Comparison of ENCODE assay signal across 18 mouse cellular contexts in the genomic region with DNA sequence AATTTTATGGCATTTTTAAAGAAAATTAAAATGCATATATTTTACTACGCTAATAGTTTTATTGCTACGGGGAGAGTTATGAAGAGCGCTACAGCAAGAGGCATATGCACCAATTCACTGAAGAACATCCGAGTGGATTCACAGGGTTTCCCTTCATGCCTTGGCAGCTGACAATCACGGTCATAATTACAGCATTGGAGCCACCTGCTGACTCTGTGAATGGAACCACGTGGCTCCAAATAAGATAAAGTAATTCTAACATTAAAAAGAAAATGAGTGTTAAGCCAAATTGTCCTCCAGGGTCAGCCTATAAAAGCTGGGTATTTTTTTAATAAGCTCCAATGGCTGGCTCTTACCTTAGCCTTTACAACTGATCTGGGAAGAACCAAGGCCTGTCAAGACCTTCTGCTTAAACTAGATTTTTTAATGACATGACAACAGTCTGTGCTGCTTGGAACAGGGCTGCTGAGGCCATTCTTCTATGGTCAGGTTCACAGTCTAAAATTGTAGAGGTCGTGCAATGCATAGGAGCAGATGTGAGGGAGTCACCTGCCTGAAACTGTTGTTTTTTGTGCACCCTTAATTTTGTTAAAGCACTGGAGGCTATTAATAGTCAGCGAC.
A peak's percentile ranks its signal among the peaks of the same experiment; 100 is the strongest.
DNase-seq lines count a peak whose midpoint lies in the region; ATAC-seq lines count a peak whose summit lies in the region.
"Had no signal": no experiment of that assay in that cellular context is flagged by ENCODE, and none has a peak within 500 bp of the region (broad histone marks: within the 10 kb centered on the region; RNA-seq: fewer than 3 reads in every experiment).

No protein-coding gene starts in this region.

- H3K36me3 ChIP-seq in hindbrain, embryonic 11.5 days (ENCODE audit: control insufficient read depth, insufficient read depth, low read length): no peaks in the 10 kb centered on the region
- no peaks in the 10 kb centered on the region for H3K36me3 ChIP-seq in hindbrain, embryonic 12.5 days
- no peaks in the 10 kb centered on the region for H3K36me3 ChIP-seq in forebrain, embryonic 14.5 days (ENCODE audit: control insufficient read depth, insufficient read depth, low read length)
- H3K36me3 ChIP-seq in limb, embryonic 13.5 days: no peaks in the 10 kb centered on the region
- no peaks in the 10 kb centered on the region for H3K36me3 ChIP-seq in neural tube, embryonic 15.5 days
- H3K36me3 ChIP-seq: limb, embryonic 15.5 days had no signal

- no peaks in the 10 kb centered on the region for H3K27me3 ChIP-seq in hindbrain, embryonic 11.5 days (ENCODE audit: control insufficient read depth, insufficient read depth, low read length)
- no peaks in the 10 kb centered on the region for H3K27me3 ChIP-seq in hindbrain, embryonic 12.5 days
- no peaks in the 10 kb centered on the region for H3K27me3 ChIP-seq in forebrain, embryonic 14.5 days (replicated peaks; ENCODE audit: control insufficient read depth, insufficient read depth, low read length)
- no peaks in the 10 kb centered on the region for H3K27me3 ChIP-seq in limb, embryonic 13.5 days
- H3K27me3 ChIP-seq in neural tube, embryonic 15.5 days (replicated peaks): no peaks in the 10 kb centered on the region
- H3K27me3 ChIP-seq: limb, embryonic 15.5 days had no signal

- no peak overlapping the region for H3K27ac ChIP-seq in hindbrain, embryonic 11.5 days (ENCODE audit: low read depth, low read length)
- no peak overlapping the region for H3K27ac ChIP-seq in hindbrain, embryonic 12.5 days
- H3K27ac ChIP-seq in forebrain, embryonic 14.5 days (ENCODE audit: low read depth, low read length): no peak overlapping the region
- H3K27ac ChIP-seq in limb, embryonic 13.5 days: no peak overlapping the region
- peak overlapping the region; percentile 43 for H3K27ac ChIP-seq in neural tube, embryonic 15.5 days (replicated peaks)
- H3K27ac ChIP-seq: limb, embryonic 15.5 days had no signal

- H3K4me1 ChIP-seq in hindbrain, embryonic 11.5 days (replicated peaks; ENCODE audit: control insufficient read depth, insufficient read depth, low read length): no peaks in the 10 kb centered on the region
- no peaks in the 10 kb centered on the region; the same call in 1 of the 2 replicates for H3K4me1 ChIP-seq in hindbrain, embryonic 12.5 days
- peaks cover 12% of the 10 kb centered on the region for H3K4me1 ChIP-seq in forebrain, embryonic 14.5 days (ENCODE audit: control insufficient read depth, insufficient read depth, low read length)
- H3K4me1 ChIP-seq in limb, embryonic 13.5 days: peaks cover 9% of the 10 kb centered on the region; the same call in 1 of the 2 replicates
- H3K4me1 ChIP-seq in neural tube, embryonic 15.5 days: peaks cover 17% of the 10 kb centered on the region
- H3K4me1 ChIP-seq: limb, embryonic 15.5 days had no signal

- no peak overlapping the region for H3K4me3 ChIP-seq in hindbrain, embryonic 11.5 days (ENCODE audit: low read depth, low read length)
- H3K4me3 ChIP-seq in hindbrain, embryonic 12.5 days: no peak overlapping the region
- no peak overlapping the region for H3K4me3 ChIP-seq in forebrain, embryonic 14.5 days (ENCODE audit: low read depth, low read length)
- no peak overlapping the region for H3K4me3 ChIP-seq in limb, embryonic 13.5 days
- no peak overlapping the region for H3K4me3 ChIP-seq in neural tube, embryonic 15.5 days (replicated peaks)
- H3K4me3 ChIP-seq: limb, embryonic 15.5 days had no signal

- H3K9ac ChIP-seq in hindbrain, embryonic 11.5 days (ENCODE audit: low read depth, low read length): no peak overlapping the region
- H3K9ac ChIP-seq in hindbrain, embryonic 12.5 days: no peak overlapping the region
- no peak overlapping the region for H3K9ac ChIP-seq in forebrain, embryonic 14.5 days (ENCODE audit: low read length)
- no peak overlapping the region for H3K9ac ChIP-seq in limb, embryonic 13.5 days
- no peak overlapping the region for H3K9ac ChIP-seq in neural tube, embryonic 15.5 days (replicated peaks)
- H3K9ac ChIP-seq: limb, embryonic 15.5 days had no signal

- H3K9me3 ChIP-seq in hindbrain, embryonic 11.5 days (ENCODE audit: control insufficient read depth, low read length): no peaks in the 10 kb centered on the region
- no peaks in the 10 kb centered on the region for H3K9me3 ChIP-seq in hindbrain, embryonic 12.5 days (replicated peaks)
- H3K9me3 ChIP-seq in forebrain, embryonic 14.5 days (replicated peaks; ENCODE audit: control insufficient read depth, low read length): no peaks in the 10 kb centered on the region
- H3K9me3 ChIP-seq in limb, embryonic 13.5 days: no peaks in the 10 kb centered on the region
- no peaks in the 10 kb centered on the region for H3K9me3 ChIP-seq in neural tube, embryonic 15.5 days (replicated peaks)
- H3K9me3 ChIP-seq: limb, embryonic 15.5 days had no signal

- no peak overlapping the region for H3K4me2 ChIP-seq in hindbrain, embryonic 11.5 days (replicated peaks; ENCODE audit: low read depth, low read length)
- no peak overlapping the region for H3K4me2 ChIP-seq in hindbrain, embryonic 12.5 days (replicated peaks)
- H3K4me2 ChIP-seq in forebrain, embryonic 14.5 days (ENCODE audit: low read length): no peak overlapping the region
- H3K4me2 ChIP-seq in limb, embryonic 13.5 days (replicated peaks): no peak overlapping the region
- H3K4me2 ChIP-seq in neural tube, embryonic 15.5 days: peak overlapping the region; percentile 15; the same call in 1 of the 2 replicates
- H3K4me2 ChIP-seq: limb, embryonic 15.5 days had no signal

- DNase-seq in hindbrain, embryonic 11.5 days (ENCODE audit: low spot score): no peak
- peak; percentile 63 for DNase-seq in forebrain, embryonic 14.5 days (ENCODE audit: low spot score)
- DNase-seq in Muller cell, postnatal 12 days (ENCODE audit: inconsistent ontology term): no peak
- DNase-seq in layer of hippocampus, adult 11-12 months (ENCODE audit: low spot score): no peak
- DNase-seq in thymus, adult 18-20 months: no peak
- DNase-seq: adrenal gland, postnatal 10 days; cerebellum, adult 9-11 months; gastrocnemius, postnatal 10 days; heart, adult 18-20 months; kidney, adult 2 months; kidney, postnatal 25 days; layer of hippocampus, adult 9-11 months; lung, postnatal 14 days; thymus, postnatal 36 days had no signal

- ATAC-seq in hindbrain, embryonic 11.5 days (ENCODE audit: low FRiP score): 0 out of 2 replicates have a peak, but pooled peaks have one; percentile 41
- ATAC-seq in hindbrain, embryonic 12.5 days (ENCODE audit: low FRiP score): no peak
- ATAC-seq in forebrain, embryonic 14.5 days: peak; percentile 79
- ATAC-seq in limb, embryonic 13.5 days (ENCODE audit: low FRiP score, low read depth): peak; percentile 48; the same call in 1 of the 2 replicates
- ATAC-seq in neural tube, embryonic 15.5 days (ENCODE audit: low FRiP score): peak; percentile 81

- 71% methylated on average over 8 of the region's 8 CpGs for WGBS in hindbrain, embryonic 11.5 days
- WGBS in hindbrain, embryonic 12.5 days: 59% methylated on average over 8 of the region's 8 CpGs
- WGBS in forebrain, embryonic 14.5 days: 27% methylated on average over 8 of the region's 8 CpGs
- WGBS in limb, embryonic 13.5 days: 40% methylated on average over 8 of the region's 8 CpGs
- 34% methylated on average over 8 of the region's 8 CpGs for WGBS in neural tube, embryonic 15.5 days
